Mouse (Mus musculus) midbrain, embryonic 15.5 days (tissue): ENCODE measurements around the gene Nrarp. TPM values are rescaled to one million over a fixed set of nuclear protein-coding genes. Genes with fewer than 3 reads are reported as not detected.
A peak's percentile ranks its signal among the peaks of the same experiment; 100 is the strongest.

Source experiments
- ATAC-seq: fragments of 200-750 bp; cut with Nextera tagmentation; replicated peaks from 2 replicates; pipeline ENCODE4 v1.8.0; 2017; ENCODE audit warnings: moderate TSS enrichment
- H3K27ac ChIP-seq: fragments of 300-500 bp; sonication (generic); 2 replicates; pipeline ENCODE4 v1.5.1; 2015; ENCODE audit warnings: mild to moderate bottlenecking, inconsistent platforms
- H3K27me3 ChIP-seq: fragments of 300-500 bp; sonication (generic); replicated peaks from 2 replicates; pipeline ENCODE4 v1.6.1; 2015; ENCODE audit warnings: inconsistent platforms
- H3K36me3 ChIP-seq: fragments of 300-500 bp; sonication (generic); replicated peaks from 2 replicates; pipeline ENCODE4 v1.6.1; 2015; ENCODE audit warnings: inconsistent platforms
- H3K4me1 ChIP-seq: fragments of 300-500 bp; sonication (generic); 2 replicates; pipeline ENCODE4 v1.6.1; 2015; ENCODE audit warnings: inconsistent platforms
- H3K4me2 ChIP-seq: fragments of 300-500 bp; sonication (generic); 2 replicates; pipeline ENCODE4 v1.6.1; 2015; ENCODE audit warnings: inconsistent platforms, mild to moderate bottlenecking, moderate library complexity
- H3K4me3 ChIP-seq: fragments of 300-500 bp; sonication (generic); 2 replicates; pipeline ENCODE4 v1.5.1; 2015; ENCODE audit warnings: mild to moderate bottlenecking, inconsistent platforms
- H3K9ac ChIP-seq: fragments of 300-500 bp; sonication (generic); 2 replicates; pipeline ENCODE4 v1.6.1; 2015; ENCODE audit warnings: mild to moderate bottlenecking, inconsistent platforms
- H3K9me3 ChIP-seq: fragments of 300-500 bp; sonication (generic); 2 replicates; pipeline ENCODE4 v1.6.1; 2016; ENCODE audit warnings: inconsistent platforms
- WGBS: fragments of 180-500 bp; shearing (Covaris S2); methylation state at CpG from one replicate; pipeline ENCODE4 v1.1.7; 2015; ENCODE audit warnings: mixed read lengths; 5-methylcytosine and 5-hydroxymethylcytosine counted together
- polyA plus RNA-seq: library from polyadenylated mRNA; unstranded; fragments of >200 nt; fragmentation: Nextera tagmentation; extraction: Ambion mirVana; gene quantifications from 2 replicates; pipeline ENCODE4 v1.2.1, GENCODE M21; 2015

Nrarp gene
- polyA plus RNA-seq, 1 experiment from 2014 or later: 15.3 TPM

DNA sequence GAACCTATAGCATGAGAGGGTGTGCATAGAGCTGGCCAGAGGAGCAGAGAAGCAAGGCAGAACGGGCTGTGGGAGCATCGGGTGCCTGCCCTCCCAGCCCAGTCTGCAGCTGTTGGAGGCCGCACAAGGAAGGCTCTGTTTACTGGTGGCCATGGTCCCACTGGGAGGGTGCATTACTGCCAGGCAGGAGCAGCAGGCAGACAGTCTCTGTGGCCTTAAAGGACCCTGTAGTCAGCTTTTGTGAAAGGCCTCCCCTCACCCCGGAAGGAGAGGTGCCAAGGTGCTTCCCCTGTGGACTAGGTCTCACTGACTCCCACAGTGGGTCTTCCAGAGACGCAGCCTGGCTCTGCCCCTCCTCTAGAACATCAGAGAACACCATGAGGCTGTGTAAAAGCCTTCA is 46.3 kb downstream of the Nrarp start:
- Histone ChIP-seq H3K27ac (no peak overlapping the region), H3K4me1 (peaks cover 20% of the 10 kb centered on the region), H3K9ac (no peak overlapping the region), H3K9me3 (no peaks in the 10 kb centered on the region), H3K4me3 (no peak overlapping the region), H3K36me3 (no peaks in the 10 kb centered on the region), H3K4me2 (no peak overlapping the region), H3K27me3 (no peaks in the 10 kb centered on the region)
- no peak for ATAC-seq
- WGBS: 83% methylated on average over 5 of the region's 5 CpGs

DNA sequence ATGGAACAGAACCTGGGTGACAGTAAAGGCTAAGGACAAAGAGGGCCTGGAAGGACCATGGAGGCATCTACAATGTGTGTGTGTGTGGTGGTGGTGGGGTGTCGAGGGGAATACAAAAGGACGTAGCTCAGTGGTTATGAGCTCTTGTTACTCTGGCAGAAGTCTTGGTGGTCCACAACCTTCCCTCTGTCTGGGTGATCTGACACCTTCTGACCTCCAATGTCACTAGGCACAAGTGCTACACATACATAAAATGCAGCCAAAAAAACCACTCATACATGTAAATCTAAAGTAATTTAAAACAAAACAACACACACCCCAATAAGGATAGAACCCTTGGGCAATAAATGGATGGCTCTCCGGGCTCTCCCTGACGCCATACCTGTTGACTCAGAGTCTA is 46.8 kb downstream of the Nrarp start:
- 94% methylated on average over 4 of the region's 4 CpGs for WGBS
- H3K27me3 ChIP-seq: no peaks in the 10 kb centered on the region
- H3K4me3 ChIP-seq: no peak overlapping the region
- H3K9me3 ChIP-seq: no peaks in the 10 kb centered on the region
- no peak overlapping the region for H3K27ac ChIP-seq
- peaks cover 20% of the 10 kb centered on the region for H3K4me1 ChIP-seq
- no peak overlapping the region for H3K4me2 ChIP-seq
- no peak for ATAC-seq
- H3K36me3 ChIP-seq: no peaks in the 10 kb centered on the region
- H3K9ac ChIP-seq: no peak overlapping the region

DNA sequence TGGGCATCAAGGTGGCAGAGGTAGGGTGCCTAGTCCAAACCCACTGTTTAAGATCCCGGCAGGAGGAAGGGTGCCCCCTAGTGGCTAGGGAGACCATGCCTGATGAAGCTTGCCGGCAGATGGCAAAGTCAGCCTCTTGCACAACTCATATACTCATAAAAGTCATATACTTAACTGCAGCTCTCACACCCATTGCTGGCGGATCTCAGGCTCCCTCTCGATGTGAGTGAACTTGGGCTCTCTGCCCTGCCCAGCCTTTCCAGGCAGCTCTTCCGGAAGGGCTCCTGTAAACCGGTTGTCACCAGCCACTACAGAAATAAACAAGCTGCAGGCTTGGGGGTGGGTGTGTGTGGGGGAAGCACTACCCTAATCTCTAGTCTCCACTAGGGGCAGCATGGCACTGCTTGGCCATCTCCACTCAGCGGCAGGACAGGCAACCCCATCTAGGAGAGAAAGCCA is 47.9 kb downstream of the Nrarp start:
- H3K4me2 ChIP-seq: peak overlapping the region; percentile 28; the same call in 1 of the 2 replicates
- H3K9me3 ChIP-seq: no peaks in the 10 kb centered on the region
- peaks cover 16% of the 10 kb centered on the region for H3K4me1 ChIP-seq
- under 1% methylated on average over 7 of the region's 7 CpGs for WGBS
- no peak overlapping the region for H3K9ac ChIP-seq
- H3K27me3 ChIP-seq: no peaks in the 10 kb centered on the region
- H3K4me3 ChIP-seq: no peak overlapping the region
- ATAC-seq: no peak
- H3K36me3 ChIP-seq: no peaks in the 10 kb centered on the region
- H3K27ac ChIP-seq: peak overlapping the region; percentile 44

DNA sequence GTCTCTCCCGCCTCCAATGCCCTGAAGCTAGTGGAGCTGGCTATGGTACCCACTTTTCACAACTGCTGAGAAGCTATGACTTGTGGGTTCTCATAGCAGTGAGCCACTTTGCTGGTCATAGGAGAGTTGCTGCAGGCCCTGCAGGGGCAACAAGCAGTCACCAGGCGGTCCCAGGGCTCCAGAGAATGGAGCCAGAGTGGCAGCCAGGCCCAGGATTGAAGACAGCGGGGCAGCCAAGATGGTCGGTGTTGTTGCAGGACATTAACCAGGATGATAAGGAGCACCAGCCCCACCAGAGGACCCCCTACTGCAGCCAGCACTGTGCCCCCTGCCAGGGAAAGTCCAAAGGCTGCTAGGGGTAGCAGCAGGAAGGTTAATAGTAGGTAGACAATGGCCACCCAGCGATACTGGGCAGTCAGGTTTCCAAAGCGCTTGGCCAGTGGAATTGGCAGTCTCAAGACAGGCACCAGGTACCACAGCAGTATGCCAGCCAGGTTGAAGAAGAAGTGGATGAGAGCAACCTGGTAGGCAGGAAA is 48.5 kb downstream of the Nrarp start:
- Histone ChIP-seq H3K9ac (no peak overlapping the region), H3K27me3 (no peaks in the 10 kb centered on the region), H3K9me3 (no peaks in the 10 kb centered on the region), H3K36me3 (no peaks in the 10 kb centered on the region), H3K27ac (no peak overlapping the region), H3K4me3 (no peak overlapping the region), H3K4me1 (peaks cover 12% of the 10 kb centered on the region), H3K4me2 (peak overlapping the region; percentile 28; the same call in 1 of the 2 replicates)
- no peak for ATAC-seq
- WGBS: 67% methylated on average over 6 of the region's 6 CpGs

DNA sequence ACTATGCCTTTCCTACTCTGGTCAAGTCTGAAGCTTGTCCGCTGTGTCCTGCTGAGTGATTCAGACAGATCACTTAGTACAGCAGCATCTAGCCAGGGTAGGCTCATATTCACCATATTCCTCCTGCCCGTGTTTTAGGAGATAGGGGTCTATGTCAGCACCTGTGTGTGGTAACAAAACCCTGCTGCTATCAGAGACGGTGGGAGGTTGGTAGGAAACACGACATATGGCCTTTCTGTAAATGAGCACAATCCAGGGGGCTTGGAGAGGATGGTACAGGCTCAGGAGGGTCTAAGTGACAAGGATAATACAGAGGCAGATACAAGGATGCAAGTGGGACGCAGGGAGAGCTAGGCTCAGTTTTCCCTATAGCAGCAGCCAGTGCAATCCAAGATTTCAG is 49.0 kb downstream of the Nrarp start:
- no peaks in the 10 kb centered on the region for H3K36me3 ChIP-seq
- no peak overlapping the region for H3K4me2 ChIP-seq
- H3K4me1 ChIP-seq: peaks cover 12% of the 10 kb centered on the region
- H3K9me3 ChIP-seq: no peaks in the 10 kb centered on the region
- 82% methylated on average over 5 of the region's 5 CpGs for WGBS
- H3K27me3 ChIP-seq: no peaks in the 10 kb centered on the region
- no peak overlapping the region for H3K27ac ChIP-seq
- H3K4me3 ChIP-seq: no peak overlapping the region
- ATAC-seq: no peak
- H3K9ac ChIP-seq: no peak overlapping the region

- Histone ChIP-seq H3K4me3 (no peak overlapping the region), H3K36me3 (no peaks in the 10 kb centered on the region), H3K9me3 (no peaks in the 10 kb centered on the region), H3K4me1 (peaks cover 9% of the 10 kb centered on the region), H3K4me2 (no peak overlapping the region), H3K9ac (no peak overlapping the region), H3K27me3 (peaks cover 6% of the 10 kb centered on the region; the same call in 1 of the 2 replicates), H3K27ac (no peak overlapping the region)
- 81% methylated on average over 7 of the region's 7 CpGs for WGBS
- no peak for ATAC-seq
Measured at GRCm38 (mm10) chr2:25230581-25230980, 50.0 kb downstream of the Nrarp start.

DNA sequence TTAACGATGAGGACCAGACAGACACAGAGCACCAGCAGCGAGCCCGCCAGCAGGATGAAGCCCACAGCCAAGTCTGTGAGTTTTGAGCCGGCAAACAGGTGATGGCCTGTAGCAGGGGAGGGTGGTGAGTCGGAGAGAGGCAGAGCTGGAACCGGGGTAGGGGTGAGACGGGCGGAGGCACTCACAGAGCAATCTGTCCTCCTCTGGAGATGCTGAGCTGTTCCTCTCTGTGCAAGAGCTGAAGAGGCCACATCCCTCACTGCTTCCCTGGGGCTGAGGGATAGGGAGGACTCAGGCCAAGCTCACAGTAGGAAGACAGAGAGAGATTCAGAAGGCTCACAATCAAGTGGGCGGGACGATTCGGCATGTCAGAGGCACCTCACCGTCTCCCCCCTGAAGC is 50.5 kb downstream of the Nrarp start:
- no peak overlapping the region for H3K9ac ChIP-seq
- 49% methylated on average over 12 of the region's 12 CpGs for WGBS
- ATAC-seq: no peak

More for the DNA sequence above, 50.5 kb downstream of the Nrarp start:
- H3K4me2 ChIP-seq: no peak overlapping the region
- H3K27ac ChIP-seq: no peak overlapping the region
- no peaks in the 10 kb centered on the region for H3K36me3 ChIP-seq
- peaks cover 4% of the 10 kb centered on the region for H3K4me1 ChIP-seq
- H3K9me3 ChIP-seq: no peaks in the 10 kb centered on the region
- no peak overlapping the region for H3K4me3 ChIP-seq
- H3K27me3 ChIP-seq: peaks cover 6% of the 10 kb centered on the region; the same call in 1 of the 2 replicates

Other genes with a start within 250 kb of the Nrarp start
- gene Arrdc1, start 245.5 kb upstream of the Nrarp start, polyA plus RNA-seq: 33.5 and 35.7 TPM in 2 replicates
- gene Zmynd19, start 231.0 kb upstream of the Nrarp start, polyA plus RNA-seq: 24.3 and 25.3 TPM in 2 replicates
- 37.7 and 44.8 TPM in 2 replicates for gene Dph7, start 218.4 kb upstream of the Nrarp start, polyA plus RNA-seq
- gene Mrpl41, start 205.7 kb upstream of the Nrarp start, polyA plus RNA-seq: 139 and 148 TPM in 2 replicates
- gene Pnpla7, start 204.7 kb upstream of the Nrarp start, polyA plus RNA-seq: 3.3 and 4.5 TPM in 2 replicates
- gene Nsmf, start 126.4 kb upstream of the Nrarp start, polyA plus RNA-seq: 180 and 188 TPM in 2 replicates
- gene Entpd8, start 100.5 kb upstream of the Nrarp start, polyA plus RNA-seq: not detected in 2 replicates
- gene Noxa1, start 85.6 kb upstream of the Nrarp start, polyA plus RNA-seq: not detected in 2 replicates
- 1.9 and 2.0 TPM in 2 replicates for gene Tor4a, start 16.1 kb downstream of the Nrarp start, polyA plus RNA-seq
- gene Nelfb, start 30.7 kb downstream of the Nrarp start, polyA plus RNA-seq: 126 and 129 TPM in 2 replicates
- not detected in 2 replicates for gene Stpg3, start 33.9 kb downstream of the Nrarp start, polyA plus RNA-seq
- 0.43 and 0.78 TPM in 2 replicates for gene Fam166a, start 38.0 kb downstream of the Nrarp start, polyA plus RNA-seq
- 364 and 396 TPM in 2 replicates for gene Tubb4b, start 43.9 kb downstream of the Nrarp start, polyA plus RNA-seq
- not detected in 2 replicates for gene Slc34a3, start 53.6 kb downstream of the Nrarp start, polyA plus RNA-seq
- gene Rnf224, start 56.0 kb downstream of the Nrarp start, polyA plus RNA-seq: not detected in 2 replicates
- 148 and 150 TPM in 2 replicates for gene Rnf208, start 61.5 kb downstream of the Nrarp start, polyA plus RNA-seq
- 0.26 and 0.46 TPM in 2 replicates for gene Cysrt1, start 61.7 kb downstream of the Nrarp start, polyA plus RNA-seq
- gene AL732309.1, start 66.1 kb downstream of the Nrarp start, polyA plus RNA-seq: 6.2 and 8.4 TPM in 2 replicates
- 13.8 and 15.4 TPM in 2 replicates for gene Tmem203, start 74.7 kb downstream of the Nrarp start, polyA plus RNA-seq
- gene Tprn, start 81.9 kb downstream of the Nrarp start, polyA plus RNA-seq: 16.7 and 16.9 TPM in 2 replicates
- gene Ssna1, start 91.7 kb downstream of the Nrarp start, polyA plus RNA-seq: 186 and 197 TPM in 2 replicates
- 153 and 157 TPM in 2 replicates for gene Anapc2, start 91.7 kb downstream of the Nrarp start, polyA plus RNA-seq
- gene Tmem210, start 107.4 kb downstream of the Nrarp start, polyA plus RNA-seq: not detected in 2 replicates
- gene Lrrc26, start 109.2 kb downstream of the Nrarp start, polyA plus RNA-seq: 0.14 and 0.23 TPM in 2 replicates
- gene Grin1, start 138.4 kb downstream of the Nrarp start, polyA plus RNA-seq: 49.1 and 51.5 TPM in 2 replicates
- 44.3 and 50.3 TPM in 2 replicates for gene Man1b1, start 151.6 kb downstream of the Nrarp start, polyA plus RNA-seq
- 23.8 and 25.8 TPM in 2 replicates for gene Dpp7, start 175.6 kb downstream of the Nrarp start, polyA plus RNA-seq
- 5.6 and 5.9 TPM in 2 replicates for gene Uap1l1, start 184.9 kb downstream of the Nrarp start, polyA plus RNA-seq
- gene Sapcd2, start 191.6 kb downstream of the Nrarp start, polyA plus RNA-seq: 11.1 and 14.7 TPM in 2 replicates
- 2.7 and 3.3 TPM in 2 replicates for gene Entpd2, start 215.1 kb downstream of the Nrarp start, polyA plus RNA-seq
- gene Npdc1, start 218.6 kb downstream of the Nrarp start, polyA plus RNA-seq: 498 and 520 TPM in 2 replicates
- 0.17 and 0.41 TPM in 2 replicates for gene Fut7, start 242.5 kb downstream of the Nrarp start, polyA plus RNA-seq
- gene Abca2, start 247.9 kb downstream of the Nrarp start, polyA plus RNA-seq: 16.4 and 17.6 TPM in 2 replicates